Mouse (Mus musculus): ENCODE results near the gene Gm3776. TPM values are rescaled to one million over a fixed set of nuclear protein-coding genes. Genes with fewer than 3 reads are reported as not detected.
"Not testable (repeated sequence)": the region's sequence is repeated elsewhere in the genome, so short reads cannot be mapped to it uniquely, and the experiment has no call there.

Gene Gm3776
- total RNA-seq, 2 experiments from 2014 or later: not detected

GRCm38 (mm10) chr9:78289723-78290122, 32.8 kb downstream of the Gm3776 start, which contains the start of gene Gm10639:
Gene Gm10639, plus strand, starts transcription at chr9:78289923.
- not testable (repeated sequence) for DNase-seq (ENCODE audit: extremely low spot score in 1 of 2, low spot score in 1 of 2)

DNA sequence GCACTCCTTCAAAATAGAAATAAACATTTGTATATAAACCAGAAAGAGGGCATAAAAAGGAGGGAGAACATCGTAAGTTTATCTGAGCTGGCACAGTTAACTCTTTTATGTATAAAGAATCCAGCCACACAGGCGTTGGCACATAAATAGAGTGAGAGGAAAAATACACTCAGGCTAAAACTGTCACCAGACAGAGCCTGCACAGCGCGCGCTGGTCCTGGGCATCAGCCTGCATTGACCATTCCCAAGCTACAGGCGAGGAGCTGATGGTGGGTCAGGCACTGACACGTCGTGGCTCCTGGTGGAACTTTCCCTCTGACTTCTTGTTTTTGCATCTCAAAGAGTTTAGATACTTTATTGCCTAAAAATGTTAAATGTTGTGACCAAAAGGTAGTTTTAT, 35.5 kb downstream of the Gm3776 start:
- not testable (repeated sequence) for DNase-seq (ENCODE audit: extremely low spot score in 1 of 2, low spot score in 1 of 2)

- DNase-seq (ENCODE audit: extremely low spot score in 1 of 2, low spot score in 1 of 2): not testable (repeated sequence)
Measured at GRCm38 (mm10) chr9:78293683-78294082, 36.8 kb downstream of the Gm3776 start.

DNA sequence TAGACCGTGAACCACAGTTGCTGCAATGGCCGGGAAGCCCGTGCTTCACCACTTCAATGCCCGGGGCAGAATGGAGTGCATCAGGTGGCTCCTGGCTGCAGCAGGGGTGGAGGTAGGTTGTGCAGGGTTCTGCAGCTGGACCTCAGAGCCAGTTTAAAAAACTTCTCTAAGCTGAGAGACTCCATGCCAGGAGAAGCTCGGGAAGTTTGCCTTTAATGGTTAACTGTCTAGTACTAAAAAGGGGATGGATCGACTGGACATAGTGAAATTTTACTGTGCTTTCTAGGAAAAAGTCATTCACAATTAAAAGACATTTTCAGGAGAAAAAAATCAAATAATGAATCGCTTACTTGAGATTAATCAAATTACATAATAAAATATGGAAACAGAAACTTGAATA, 37.9 kb downstream of the Gm3776 start:
- DNase-seq (ENCODE audit: extremely low spot score in 1 of 2, low spot score in 1 of 2): not testable (repeated sequence)

DNA sequence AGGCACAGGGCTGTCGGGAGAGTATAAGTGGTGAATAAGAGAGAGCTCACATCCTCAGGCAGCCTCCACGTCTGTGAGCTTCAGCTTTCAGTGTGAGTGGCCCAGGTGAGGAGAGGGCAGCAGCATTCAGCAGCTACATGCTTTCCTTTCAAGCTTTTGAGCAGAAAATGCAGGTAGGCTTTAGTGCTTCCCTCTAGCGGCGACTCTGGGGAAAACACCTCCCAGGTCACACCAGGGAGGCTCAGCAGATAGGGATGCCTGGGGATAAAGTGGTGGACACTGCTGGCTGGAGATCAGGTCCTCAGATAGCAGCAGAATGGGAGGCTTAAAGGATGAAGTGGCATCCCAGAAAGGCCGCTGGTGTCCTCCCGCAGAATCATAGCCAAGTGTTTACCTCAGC, 39.2 kb downstream of the Gm3776 start:
- peak in 1 of 2 experiments; percentile 57 for DNase-seq (ENCODE audit: extremely low spot score in 1 of 2, low spot score in 1 of 2)

DNA sequence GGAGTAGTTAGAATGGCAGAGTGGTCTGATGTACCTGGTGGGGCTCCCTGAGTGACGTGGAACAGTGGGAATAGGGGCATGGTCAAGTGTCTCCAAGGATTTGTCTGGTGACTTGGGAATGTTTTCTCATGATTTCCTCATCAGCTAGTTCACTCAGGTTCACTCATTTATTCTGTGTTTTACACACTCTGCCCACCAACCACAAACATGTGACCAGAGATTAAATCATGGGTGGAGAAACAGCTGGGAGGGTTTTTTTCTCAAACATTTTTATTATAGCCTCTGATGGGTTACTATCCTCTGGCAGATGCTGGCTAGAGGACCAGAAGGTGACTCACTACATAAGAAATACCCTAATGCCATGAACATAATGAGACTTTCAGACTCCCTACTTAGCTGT, 41.3 kb downstream of the Gm3776 start:
- no peak for DNase-seq (ENCODE audit: extremely low spot score in 1 of 2, low spot score in 1 of 2)

- not testable (repeated sequence) for DNase-seq (ENCODE audit: extremely low spot score in 1 of 2, low spot score in 1 of 2)
Measured at GRCm38 (mm10) chr9:78299143-78299542, 42.2 kb downstream of the Gm3776 start.

- DNase-seq (ENCODE audit: extremely low spot score in 1 of 2, low spot score in 1 of 2): not testable (repeated sequence)
Measured at GRCm38 (mm10) chr9:78308122-78308521, 51.2 kb downstream of the Gm3776 start.

DNA sequence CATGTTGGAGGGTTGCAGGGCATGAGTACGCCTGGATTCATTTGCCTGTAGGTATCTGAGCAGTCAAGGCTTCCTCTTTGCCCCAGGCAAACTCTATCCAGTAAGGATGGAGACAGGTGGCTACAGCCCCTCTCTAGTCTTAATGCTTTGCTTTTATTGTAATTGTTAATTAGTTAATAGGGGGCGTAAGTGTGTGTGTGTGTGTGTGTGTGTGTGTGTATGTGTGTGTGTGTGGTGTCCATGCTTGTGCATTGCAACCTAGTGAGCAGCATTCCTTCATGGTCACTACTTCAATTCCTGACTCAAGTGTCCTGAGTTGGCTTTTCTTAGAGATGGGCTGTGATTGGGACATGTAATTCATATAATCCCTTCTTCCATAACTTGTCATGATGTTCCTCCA, 57.8 kb downstream of the Gm3776 start, which contains the start of gene Omt2a:
Gene Omt2a (minus strand): TSS at position 101 of the 400 bp plus-strand sequence.
- DNase-seq (ENCODE audit: extremely low spot score in 1 of 2, low spot score in 1 of 2): no peak

Other genes starting within 250 kb of the Gm3776 start
- gene Gcm1, start 205.2 kb upstream of the Gm3776 start, total RNA-seq (2021): not detected
- 100 to 1,000 TPM in 1 of 2 experiments, 10 to 100 TPM in 1; 96.4 to 102 TPM for gene Fbxo9, start 148.1 kb upstream of the Gm3776 start, total RNA-seq (2021)
- gene Ick, start 147.9 kb upstream of the Gm3776 start, total RNA-seq (2021): 10 to 100 TPM; 22.6 to 27.0 TPM
- 10 to 100 TPM; 41.7 to 58.1 TPM for gene Gsta4, start 74.4 kb upstream of the Gm3776 start, total RNA-seq (2021)
- gene Gsta1, start 26.5 kb upstream of the Gm3776 start, total RNA-seq (2021): not detected
- not detected for gene Gm10639, start 32.8 kb downstream of the Gm3776 start, total RNA-seq (2021)
- gene Omt2a, start 57.7 kb downstream of the Gm3776 start, total RNA-seq (2021): not detected
- gene Omt2b, start 70.5 kb downstream of the Gm3776 start, total RNA-seq (2021): not detected
- not detected for gene Gsta2, start 98.7 kb downstream of the Gm3776 start, total RNA-seq (2021)
- gene Dppa5a, start 111.0 kb downstream of the Gm3776 start, total RNA-seq (2021): not detected
- not detected for gene Ooep, start 121.6 kb downstream of the Gm3776 start, total RNA-seq (2021)
- under 1 TPM in 1 of 2 experiments, not detected in 1; 0.16 TPM for gene Ddx43, start 138.6 kb downstream of the Gm3776 start, total RNA-seq (2021)
- 1 to 10 TPM in 1 of 2 experiments, under 1 TPM in 1; 0.74 to 1.2 TPM for gene Cgas, start 186.1 kb downstream of the Gm3776 start, total RNA-seq (2021)
- 10 to 100 TPM; 20.6 to 23.7 TPM for gene Mto1, start 191.1 kb downstream of the Gm3776 start, total RNA-seq (2021)
- gene Gm17324, start 191.7 kb downstream of the Gm3776 start, total RNA-seq (2021): 1 to 10 TPM in 1 of 2 experiments, under 1 TPM in 1; 0.89 to 1.1 TPM
- gene Eef1a1, start 232.0 kb downstream of the Gm3776 start, total RNA-seq (2021): 1,000 to 10,000 TPM; 3,010 to 3,306 TPM